Mouse (Mus musculus): ENCODE measurements at regions not wholly inside any gene's neighbourhood (a gene's known extent, or its start where the extent isn't known, plus 50 kb on each side); places are given as distances from the start of the nearest gene placed in this dataset.

GRCm38 (mm10) chr1:75862757-75863156, 316.7 kb downstream of the Slc4a3 start:
- Histone ChIP-seq H3K4me1 (replicated peaks) (no peaks in the 10 kb centered on the region), H3K36me3 (no peaks in the 10 kb centered on the region), H3K27ac (no peak overlapping the region), H3K4me2 (no peak overlapping the region), H3K4me3 (replicated peaks) (no peak overlapping the region), H3K27me3 (no peaks in the 10 kb centered on the region), H3K9me3 (replicated peaks) (0 out of 2 replicates have a peak, but pooled peaks cover 3% of the 10 kb centered on the region), H3K9ac (no peak overlapping the region)
- WGBS (ENCODE audit: insufficient replicate concordance), result 38% methylated on average over 4 of the region's 4 CpGs
- DNase-seq (no peak), ATAC-seq (ENCODE audit: low read depth) (no peak)

- Histone ChIP-seq H3K36me3 (no peaks in the 10 kb centered on the region), H3K4me2 (no peak overlapping the region), H3K4me3 (replicated peaks) (no peak overlapping the region), H3K9ac (no peak overlapping the region), H3K27ac (no peak overlapping the region), H3K27me3 (no peaks in the 10 kb centered on the region), H3K4me1 (replicated peaks) (no peaks in the 10 kb centered on the region), H3K9me3 (replicated peaks) (0 out of 2 replicates have a peak, but pooled peaks cover 3% of the 10 kb centered on the region)
- DNase-seq, result no peak
- no peak for ATAC-seq (ENCODE audit: low read depth)
- 75% methylated on average over 6 of the region's 6 CpGs for WGBS (ENCODE audit: insufficient replicate concordance)
Measured at GRCm38 (mm10) chr1:75866556-75866955, 320.5 kb downstream of the Slc4a3 start.

- H3K27me3 ChIP-seq, result no peaks in the 10 kb centered on the region
- no peak for ATAC-seq (ENCODE audit: low read depth)
- no peak for DNase-seq
- no peaks in the 10 kb centered on the region for H3K36me3 ChIP-seq
- no peak overlapping the region for H3K27ac ChIP-seq
- no peak overlapping the region for H3K9ac ChIP-seq
- no peak overlapping the region for H3K4me2 ChIP-seq
- no peaks in the 10 kb centered on the region for H3K9me3 ChIP-seq (replicated peaks)
- H3K4me3 ChIP-seq (replicated peaks), result no peak overlapping the region
- WGBS (ENCODE audit: insufficient replicate concordance), result 58% methylated on average over 2 of the region's 2 CpGs
- H3K4me1 ChIP-seq (replicated peaks), result no peaks in the 10 kb centered on the region
Measured at GRCm38 (mm10) chr1:75869414-75869813, 323.3 kb downstream of the Slc4a3 start.

GRCm38 (mm10) chr1:75869846-75870245, 323.8 kb downstream of the Slc4a3 start:
- 55% methylated on average over 5 of the region's 5 CpGs for WGBS (ENCODE audit: insufficient replicate concordance)
- Histone ChIP-seq H3K27me3 (no peaks in the 10 kb centered on the region), H3K36me3 (no peaks in the 10 kb centered on the region), H3K4me2 (no peak overlapping the region), H3K4me1 (replicated peaks) (no peaks in the 10 kb centered on the region), H3K9me3 (replicated peaks) (no peaks in the 10 kb centered on the region), H3K4me3 (replicated peaks) (no peak overlapping the region), H3K27ac (no peak overlapping the region), H3K9ac (no peak overlapping the region)
- no peak for ATAC-seq (ENCODE audit: low read depth)
- no peak for DNase-seq

GRCm38 (mm10) chr1:75873911-75874310, 327.8 kb downstream of the Slc4a3 start:
- Histone ChIP-seq H3K27me3 (no peaks in the 10 kb centered on the region), H3K4me2 (no peak overlapping the region), H3K27ac (no peak overlapping the region), H3K9me3 (replicated peaks) (no peaks in the 10 kb centered on the region), H3K36me3 (no peaks in the 10 kb centered on the region), H3K9ac (no peak overlapping the region), H3K4me3 (replicated peaks) (no peak overlapping the region), H3K4me1 (replicated peaks) (no peaks in the 10 kb centered on the region)
- WGBS (ENCODE audit: insufficient replicate concordance), result 67% methylated on average over 6 of the region's 6 CpGs
- DNase-seq, result no peak
- no peak for ATAC-seq (ENCODE audit: low read depth)

GRCm38 (mm10) chr1:75877209-75877608, 331.1 kb downstream of the Slc4a3 start:
- H3K4me2 ChIP-seq, result no peak overlapping the region
- 60% methylated on average over 5 of the region's 5 CpGs for WGBS (ENCODE audit: insufficient replicate concordance)

GRCm38 (mm10) chr1:75885632-75886031, 339.6 kb downstream of the Slc4a3 start:
- H3K4me3 ChIP-seq (replicated peaks), result no peak overlapping the region
- no peaks in the 10 kb centered on the region for H3K27me3 ChIP-seq
- no peak for ATAC-seq (ENCODE audit: low read depth)
- H3K4me2 ChIP-seq, result no peak overlapping the region
- H3K9me3 ChIP-seq (replicated peaks), result no peaks in the 10 kb centered on the region
- no peak for DNase-seq
- H3K27ac ChIP-seq, result no peak overlapping the region
- no peaks in the 10 kb centered on the region for H3K36me3 ChIP-seq
- 34% methylated on average over 7 of the region's 7 CpGs for WGBS (ENCODE audit: insufficient replicate concordance)
- H3K4me1 ChIP-seq (replicated peaks), result no peaks in the 10 kb centered on the region
- no peak overlapping the region for H3K9ac ChIP-seq

More at GRCm38 (mm10) chr1:75877209-75877608, 331.1 kb downstream of the Slc4a3 start:
- Histone ChIP-seq H3K36me3 (no peaks in the 10 kb centered on the region), H3K9ac (no peak overlapping the region), H3K27ac (no peak overlapping the region), H3K27me3 (no peaks in the 10 kb centered on the region), H3K4me3 (replicated peaks) (no peak overlapping the region), H3K4me1 (replicated peaks) (no peaks in the 10 kb centered on the region), H3K9me3 (replicated peaks) (no peaks in the 10 kb centered on the region)
- DNase-seq (no peak), ATAC-seq (ENCODE audit: low read depth) (no peak)

GRCm38 (mm10) chr1:75888499-75889208, 342.6 kb downstream of the Slc4a3 start:
- 23% methylated on average over 9 of the region's 9 CpGs for WGBS (ENCODE audit: insufficient replicate concordance)
- Histone ChIP-seq H3K9ac (no peak overlapping the region), H3K4me3 (replicated peaks) (no peak overlapping the region), H3K4me1 (replicated peaks) (no peaks in the 10 kb centered on the region), H3K9me3 (replicated peaks) (0 out of 2 replicates have a peak, but pooled peaks cover 7% of the 10 kb centered on the region), H3K27me3 (no peaks in the 10 kb centered on the region), H3K4me2 (no peak overlapping the region), H3K36me3 (no peaks in the 10 kb centered on the region), H3K27ac (no peak overlapping the region)
- DNase-seq (no peak), ATAC-seq (ENCODE audit: low read depth) (no peak)

- WGBS (ENCODE audit: insufficient replicate concordance), result 63% methylated on average over 4 of the region's 4 CpGs
- Histone ChIP-seq H3K4me1 (replicated peaks) (no peaks in the 10 kb centered on the region), H3K4me3 (replicated peaks) (no peak overlapping the region), H3K27me3 (no peaks in the 10 kb centered on the region), H3K27ac (no peak overlapping the region), H3K9me3 (replicated peaks) (0 out of 2 replicates have a peak, but pooled peaks cover 7% of the 10 kb centered on the region), H3K36me3 (no peaks in the 10 kb centered on the region), H3K4me2 (no peak overlapping the region), H3K9ac (no peak overlapping the region)
- DNase-seq (no peak), ATAC-seq (ENCODE audit: low read depth) (no peak)
Measured at GRCm38 (mm10) chr1:75889847-75890591, 344.0 kb downstream of the Slc4a3 start.

GRCm38 (mm10) chr1:75890636-75891276, 344.7 kb downstream of the Slc4a3 start:
- DNase-seq, result no peak
- Histone ChIP-seq H3K27me3 (no peaks in the 10 kb centered on the region), H3K9me3 (replicated peaks) (0 out of 2 replicates have a peak, but pooled peaks cover 7% of the 10 kb centered on the region), H3K4me3 (replicated peaks) (no peak overlapping the region), H3K36me3 (no peaks in the 10 kb centered on the region), H3K9ac (no peak overlapping the region), H3K4me2 (no peak overlapping the region), H3K4me1 (replicated peaks) (no peaks in the 10 kb centered on the region), H3K27ac (no peak overlapping the region)
- ATAC-seq (ENCODE audit: low read depth), result no peak
- 74% methylated on average over 10 of the region's 10 CpGs for WGBS (ENCODE audit: insufficient replicate concordance)

GRCm38 (mm10) chr1:75895550-75895949, 349.5 kb downstream of the Slc4a3 start:
- no peak overlapping the region for H3K4me2 ChIP-seq
- DNase-seq, result no peak
- no peak overlapping the region for H3K27ac ChIP-seq
- H3K4me3 ChIP-seq (replicated peaks), result no peak overlapping the region
- no peak overlapping the region for H3K9ac ChIP-seq
- no peaks in the 10 kb centered on the region for H3K4me1 ChIP-seq (replicated peaks)
- H3K36me3 ChIP-seq, result no peaks in the 10 kb centered on the region
- WGBS (ENCODE audit: insufficient replicate concordance), result 79% methylated on average over 1 of the region's 1 CpGs
- no peak for ATAC-seq (ENCODE audit: low read depth)
- H3K9me3 ChIP-seq (replicated peaks), result 0 out of 2 replicates have a peak, but pooled peaks cover 7% of the 10 kb centered on the region
- no peaks in the 10 kb centered on the region for H3K27me3 ChIP-seq

All from liver, embryonic 13.5 days (tissue).